Comparison of ENCODE assay signal across 10 mouse cellular contexts in the genomic region with DNA sequence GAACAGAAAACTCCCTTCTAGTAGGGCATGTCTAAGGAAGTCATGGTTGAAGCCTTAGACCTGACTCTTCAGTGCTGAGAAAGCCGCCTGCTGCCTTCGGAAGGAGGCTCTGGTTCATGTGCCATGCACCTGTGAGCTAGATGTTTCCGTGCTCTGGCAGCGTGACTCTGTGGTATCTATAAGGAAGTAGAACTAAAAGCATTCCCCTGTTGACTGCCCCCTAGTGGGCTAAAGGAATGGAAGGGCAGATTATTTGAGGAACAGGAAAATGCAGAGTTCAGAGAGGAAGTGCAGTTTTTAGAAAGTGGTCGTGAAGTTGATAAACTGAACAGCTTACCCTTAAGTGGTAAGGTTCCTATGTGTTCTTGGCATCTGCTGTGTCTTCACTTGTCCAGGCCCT. TPM values are rescaled to one million over a fixed set of nuclear protein-coding genes. Genes with fewer than 3 reads are reported as not detected.
DNase-seq lines count a peak whose midpoint lies in the region; ATAC-seq lines count a peak whose summit lies in the region.
"Had no signal": no experiment of that assay in that cellular context is flagged by ENCODE, and none has a peak within 500 bp of the region (broad histone marks: within the 10 kb centered on the region; RNA-seq: fewer than 3 reads in every experiment).

No protein-coding gene starts in this region.

- peaks cover 16% of the 10 kb centered on the region for H3K4me1 ChIP-seq in liver, embryonic 12.5 days

- peaks cover 24% of the 10 kb centered on the region for H3K36me3 ChIP-seq in liver, embryonic 12.5 days

- peak; percentile 40 for DNase-seq in adrenal gland, postnatal 10 days
- no peak for DNase-seq in adrenal gland, adult 8-10 months
- peak; percentile 38 for DNase-seq in liver
- DNase-seq in cerebellum, postnatal 36 days: peak; percentile 12 to 28
- DNase-seq in kidney, postnatal 36 days: peak; percentile 11 to 56
- peak; percentile 64 to 76 for DNase-seq in thymus, postnatal 36 days

- H3K9ac ChIP-seq in liver, embryonic 12.5 days: no peak overlapping the region
- H3K9ac ChIP-seq: hindbrain, embryonic 15.5 days had no signal

- no peak for ATAC-seq in liver, embryonic 12.5 days
- peak; percentile 82 for ATAC-seq in megakaryocyte-erythroid progenitor cell, adult 5-6 weeks (replicated peaks; ENCODE audit: low FRiP score, low TSS enrichment, poor library complexity, severe bottlenecking)

- WGBS in liver, embryonic 12.5 days (ENCODE audit: insufficient replicate concordance): 50% methylated on average over 5 of the region's 5 CpGs

- no peak overlapping the region for H3K27ac ChIP-seq in liver, embryonic 12.5 days
- H3K27ac ChIP-seq: hindbrain, embryonic 15.5 days had no signal

- no peaks in the 10 kb centered on the region for H3K9me3 ChIP-seq in liver, embryonic 12.5 days (replicated peaks)
- H3K9me3 ChIP-seq: hindbrain, embryonic 15.5 days had no signal

- H3K4me3 ChIP-seq in liver, embryonic 12.5 days: no peak overlapping the region
- H3K4me3 ChIP-seq: hindbrain, embryonic 15.5 days had no signal

- no peaks in the 10 kb centered on the region for H3K27me3 ChIP-seq in liver, embryonic 12.5 days (replicated peaks)
- H3K27me3 ChIP-seq: hindbrain, embryonic 15.5 days had no signal

- no peak overlapping the region for H3K4me2 ChIP-seq in liver, embryonic 12.5 days
- H3K4me2 ChIP-seq: hindbrain, embryonic 15.5 days had no signal

RNA-seq across cellular contexts. Expression of gene Nr1i2, which starts 54.9 kb away (rescaled TPM):
- total RNA-seq in adrenal gland, postnatal 10 days (2021): 10 to 100 TPM in 1 of 2 experiments, 1 to 10 TPM in 1; 2.6 to 14.2 TPM
- total RNA-seq in adrenal gland, adult 8-10 months (2022): under 1 TPM in 1 of 4 experiments, not detected in 3; 0.11 TPM
- polyA plus RNA-seq in liver, embryonic 12.5 days (2016; fragmentation: Nextera tagmentation; extraction: Ambion mirVana): 1.4 and 1.8 TPM in 2 replicates
- total RNA-seq in megakaryocyte-erythroid progenitor cell, adult 5-6 weeks (2014; fragmentation: Nextera tagmentation): not detected in 2 replicates
- not detected in 2 replicates for total RNA-seq in megakaryocyte-erythroid progenitor cell, adult 5-6 weeks (2017)
- polyA plus RNA-seq: C2C12; hindbrain, embryonic 15.5 days had no signal
